Mouse (Mus musculus) ES-E14 (cell line): ENCODE results near the gene Apobr.

Experiments used
- HCFC1 ChIP-seq: IDR thresholded peaks from 2 replicates; pipeline ENCODE4 v1.6.1; 2012; ENCODE audit warnings: low read length, inconsistent platforms, borderline replicate concordance; ENCODE audit not compliant: insufficient read depth
- ZC3H11A ChIP-seq: IDR thresholded peaks from 2 replicates; pipeline ENCODE4 v1.6.1; 2012; ENCODE audit warnings: low read depth, mild to moderate bottlenecking, inconsistent platforms, low read length, borderline replicate concordance
- ZNF384 ChIP-seq: IDR thresholded peaks from 2 replicates; pipeline ENCODE4 v1.6.1; 2012; ENCODE audit warnings: low read depth, low read length, inconsistent platforms

DNA sequence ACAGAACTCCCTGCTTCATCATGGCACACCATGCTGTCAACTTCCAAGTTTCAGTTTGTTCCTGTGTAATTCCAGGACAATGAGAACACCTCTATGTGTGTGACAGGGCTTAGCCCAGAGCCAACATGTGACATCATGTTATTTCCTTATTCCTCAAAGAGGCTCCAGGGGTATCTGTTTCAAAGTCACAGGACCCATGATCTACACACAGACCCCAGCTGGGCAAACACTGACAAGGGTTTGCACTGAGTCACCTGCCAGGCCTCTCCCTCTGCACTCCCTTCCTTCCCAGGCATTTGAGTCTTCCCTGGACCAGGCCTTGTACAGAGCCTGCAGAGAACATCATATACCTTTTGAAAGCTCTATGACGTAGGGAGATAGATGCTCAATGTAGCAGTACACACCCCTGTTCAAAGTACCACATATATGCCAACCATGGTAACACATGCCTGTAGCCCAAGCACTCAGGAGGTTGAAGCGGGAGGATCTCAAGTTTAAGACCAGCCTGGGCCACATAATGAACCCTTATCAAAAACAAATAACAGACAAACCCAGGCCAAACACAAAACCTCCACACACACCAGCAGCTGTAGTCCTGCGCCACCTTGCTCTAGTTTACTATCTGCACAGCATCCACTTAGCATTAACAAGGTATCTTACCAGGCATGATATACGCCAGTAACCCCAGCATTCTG is 46.2 kb downstream of the Apobr start, which contains the start of gene Nupr1:
- TF ChIP-seq ZC3H11A (no peak), ZNF384 (no peak), HCFC1 (no peak)
